ENCODE assay signal across 8 mouse cellular contexts in genomic region chr3:86550301-86551010, GRCm38 (mm10). TPM values are rescaled to one million over a fixed set of nuclear protein-coding genes. Genes with fewer than 3 reads are reported as not detected.
A peak's percentile ranks its signal among the peaks of the same experiment; 100 is the strongest.
DNase-seq lines count a peak whose midpoint lies in the region; ATAC-seq and TF ChIP-seq lines count a peak whose summit lies in the region.

No protein-coding gene starts in this region.

- peak; percentile 23 for DNase-seq in liver
- DNase-seq in liver, postnatal 0 days, result no peak
- peak; percentile 83 for DNase-seq in intestine, embryonic 14.5 days (ENCODE audit: low spot score)
- DNase-seq in retina, embryonic 14.5 days (ENCODE audit: low spot score), result peak; percentile 77
- DNase-seq in layer of hippocampus, postnatal 14 days (ENCODE audit: low spot score in 2 of 2), result no peak
- no peak for DNase-seq in thymus, postnatal 14 days
- no peak for DNase-seq in right cerebral cortex, postnatal 10 days (ENCODE audit: low spot score in 2 of 2)

- TF ChIP-seq EP300 in liver, postnatal 0 days (IDR thresholded peaks at IDR 0.05; ENCODE audit: low read depth), result no peak

- H3K4me1 ChIP-seq in liver, postnatal 0 days (ENCODE audit: insufficient read depth), result peaks cover 3% of the 10 kb centered on the region; the same call in 1 of the 2 replicates
- H3K4me1 ChIP-seq in embryonic facial prominence, embryonic 13.5 days, result peaks cover 10% of the 10 kb centered on the region; the same call in 1 of the 2 replicates
- peaks cover 2% of the 10 kb centered on the region; the same call in 1 of the 2 replicates for H3K4me1 ChIP-seq in intestine, embryonic 14.5 days (replicated peaks; ENCODE audit: control insufficient read depth, insufficient read depth, low read length)

- no peak overlapping the region for H3K4me3 ChIP-seq in liver, postnatal 0 days (ENCODE audit: low read depth, low read length)
- H3K4me3 ChIP-seq in embryonic facial prominence, embryonic 13.5 days, result peak overlapping the region; percentile 40
- H3K4me3 ChIP-seq in intestine, embryonic 14.5 days (ENCODE audit: low read depth, low read length), result peak overlapping the region; percentile 47

- 24% methylated on average over 22 of the region's 22 CpGs for WGBS in liver, postnatal 0 days (ENCODE audit: insufficient replicate concordance)
- WGBS in embryonic facial prominence, embryonic 13.5 days, result 5% methylated on average over 22 of the region's 22 CpGs
- whole genome bisulfite sequencing in intestine, embryonic 14.5 days, result 4% methylated on average over 22 of the region's 22 CpGs

- no peak overlapping the region for H3K27ac ChIP-seq in liver, postnatal 0 days (ENCODE audit: low read depth)
- peak overlapping the region; percentile 94 for H3K27ac ChIP-seq in embryonic facial prominence, embryonic 13.5 days
- H3K27ac ChIP-seq in intestine, embryonic 14.5 days (ENCODE audit: low read depth), result peak overlapping the region; percentile 96

- no peak overlapping the region for H3K9ac ChIP-seq in liver, postnatal 0 days (replicated peaks)
- H3K9ac ChIP-seq in embryonic facial prominence, embryonic 13.5 days, result peak overlapping the region; percentile 82
- H3K9ac ChIP-seq in intestine, embryonic 14.5 days (ENCODE audit: low read length), result peak overlapping the region; percentile 92

- peaks cover 42% of the 10 kb centered on the region for H3K27me3 ChIP-seq in liver, postnatal 0 days (ENCODE audit: insufficient read depth, low read length)
- peaks cover 31% of the 10 kb centered on the region for H3K27me3 ChIP-seq in embryonic facial prominence, embryonic 13.5 days
- H3K27me3 ChIP-seq in intestine, embryonic 14.5 days (replicated peaks; ENCODE audit: control insufficient read depth, insufficient read depth, low read length), result 0 out of 2 replicates have a peak, but pooled peaks cover 5% of the 10 kb centered on the region

- no peak overlapping the region for H3K4me2 ChIP-seq in liver, postnatal 0 days (ENCODE audit: low read depth, low read length)
- H3K4me2 ChIP-seq in embryonic facial prominence, embryonic 13.5 days, result peak overlapping the region; percentile 71
- peak overlapping the region; percentile 71 for H3K4me2 ChIP-seq in intestine, embryonic 14.5 days (ENCODE audit: low read length)

- no peaks in the 10 kb centered on the region for H3K9me3 ChIP-seq in liver, postnatal 0 days (ENCODE audit: low read length)
- no peaks in the 10 kb centered on the region for H3K9me3 ChIP-seq in embryonic facial prominence, embryonic 13.5 days
- H3K9me3 ChIP-seq in intestine, embryonic 14.5 days (ENCODE audit: control insufficient read depth, low read length), result no peaks in the 10 kb centered on the region

- ATAC-seq in liver, postnatal 0 days, result no peak
- peak; percentile 52; the same call in 1 of the 2 replicates for ATAC-seq in embryonic facial prominence, embryonic 13.5 days (ENCODE audit: insufficient number of reproducible peaks, insufficient read depth, low FRiP score, low TSS enrichment, low read depth)
- ATAC-seq in intestine, embryonic 14.5 days (replicated peaks; ENCODE audit: low FRiP score, low TSS enrichment, low read depth), result peak; percentile 32; the same call in 1 of the 2 replicates

- TF ChIP-seq CTCF in liver, postnatal 0 days (IDR thresholded peaks at IDR 0.05; ENCODE audit: low read depth), result no peak

- H3K36me3 ChIP-seq in liver, postnatal 0 days (replicated peaks; ENCODE audit: insufficient read depth, low read length), result no peaks in the 10 kb centered on the region
- no peaks in the 10 kb centered on the region for H3K36me3 ChIP-seq in embryonic facial prominence, embryonic 13.5 days
- no peaks in the 10 kb centered on the region for H3K36me3 ChIP-seq in intestine, embryonic 14.5 days (ENCODE audit: control insufficient read depth, insufficient read depth, low read length)

RNA-seq across cellular contexts. Expression of gene Mab21l2, which starts 2.0 kb away (rescaled TPM):
- polyA plus RNA-seq in liver, postnatal 0 days (2015; fragmentation: Nextera tagmentation; extraction: Ambion mirVana), result 0.26 and 0.28 TPM in 2 replicates
- polyA plus RNA-seq in embryonic facial prominence, embryonic 13.5 days (2015; fragmentation: Nextera tagmentation; extraction: Ambion mirVana), result 171 and 186 TPM in 2 replicates
- polyA plus RNA-seq in intestine, embryonic 14.5 days (2014; fragmentation: Nextera tagmentation; extraction: Ambion mirVana), result 178 and 220 TPM in 2 replicates
- under 1 TPM in 1 of 2 experiments, not detected in 1; 0.19 TPM for total RNA-seq in layer of hippocampus, postnatal 14 days (2021)

Comparison
In these comparisons a context has a peak if more than half of its experiments do, and no peak if none do; other contexts are left out.
1. DNase-seq: peak in liver (single experiment), intestine, embryonic 14.5 days (single experiment) and retina, embryonic 14.5 days (single experiment); none in liver, postnatal 0 days (single experiment), layer of hippocampus, postnatal 14 days (0 of 2), thymus, postnatal 14 days (single experiment) and right cerebral cortex, postnatal 10 days (0 of 2).
2. RNA of gene Mab21l2, which starts 2.0 kb away (polyA plus RNA-seq): 171 to 186 TPM in embryonic facial prominence, embryonic 13.5 days and 178 to 220 TPM in intestine, embryonic 14.5 days; 0.26 to 0.28 TPM in liver, postnatal 0 days; every median in the first group is over 100 times any median in the second.